Mouse (Mus musculus) bone marrow, adult 2 months (tissue): ENCODE data around the gene Crmp1. TPM values are rescaled to one million over a fixed set of nuclear protein-coding genes. Genes with fewer than 3 reads are reported as not detected.

ENCODE experiments used
- H3K27ac ChIP-seq: fragments of 200-500 bp; 2 replicates; pipeline ENCODE4 v1.5.1; 2012; ENCODE audit warnings: low read depth, mild to moderate bottlenecking, control low read depth, inconsistent platforms, low read length; ENCODE audit not compliant: control insufficient read depth, poor library complexity, insufficient read depth
- H3K4me1 ChIP-seq: fragments of 200-500 bp; 2 replicates; pipeline ENCODE4 v1.6.1; 2011; ENCODE audit warnings: low read length; ENCODE audit not compliant: control insufficient read depth, insufficient read depth
- H3K4me3 ChIP-seq: fragments of 200-500 bp; replicated peaks from 2 replicates; pipeline ENCODE3; 2011; ENCODE audit warnings: mild to moderate bottlenecking, low read depth, low read length, control low read depth; ENCODE audit not compliant: control insufficient read depth
- CTCF ChIP-seq: fragments of 200-500 bp; IDR thresholded peaks from 2 replicates; pipeline ENCODE4 v1.5.1; 2011; ENCODE audit warnings: low read length, control low read depth; ENCODE audit not compliant: control insufficient read depth, insufficient read depth
- POLR2A ChIP-seq: fragments of 200-500 bp; IDR thresholded peaks from 2 replicates; pipeline ENCODE4 v1.6.1; 2011; ENCODE audit warnings: low read depth, mild to moderate bottlenecking, control low read depth, low read length, borderline replicate concordance; ENCODE audit not compliant: control insufficient read depth
- WGBS: fragments of 180-500 bp; shearing (Covaris S2); methylation state at CpG from one replicate; pipeline ENCODE4 v1.1.7; 2018; 5-methylcytosine and 5-hydroxymethylcytosine counted together
- polyA plus RNA-seq: library from polyadenylated mRNA; stranded (reverse); fragments of >200 nt; gene quantifications from 2 replicates; pipeline ENCODE4 v1.2.4, GENCODE M21; 2011; ENCODE audit warnings: low replicate concordance; ENCODE audit not compliant: missing spikeins, insufficient read depth, insufficient read length

Crmp1 gene
- 2.8 TPM in 1 of 2 replicates, not detected in the other for polyA plus RNA-seq

GRCm38 (mm10) chr5:37241651-37242151 is at the start of gene Crmp1:
Gene Crmp1 (plus strand): TSS chr5:37241940.
- WGBS = 5% methylated on average over 55 of the region's 56 CpGs

GRCm38 (mm10) chr5:37196196-37196595 is 45.5 kb upstream of the Crmp1 start:
- 73% methylated on average over 8 of the region's 8 CpGs for WGBS
- H3K4me3 ChIP-seq = no peak overlapping the region
- TF ChIP-seq POLR2A = no peak
- no peak for TF ChIP-seq CTCF
- H3K4me1 ChIP-seq = no peaks in the 10 kb centered on the region
- H3K27ac ChIP-seq = no peak overlapping the region

More at GRCm38 (mm10) chr5:37241651-37242151, at the start of gene Crmp1:
- TF ChIP-seq CTCF (no peak), POLR2A (no peak)
- no peak within 1 kb of the TSS for H3K4me3 ChIP-seq
- H3K4me1 ChIP-seq = no peaks in the 10 kb centered on the region; the same call in 1 of the 2 replicates
- no peak within 1 kb of the TSS; the same call in 1 of the 2 replicates for H3K27ac ChIP-seq

DNA sequence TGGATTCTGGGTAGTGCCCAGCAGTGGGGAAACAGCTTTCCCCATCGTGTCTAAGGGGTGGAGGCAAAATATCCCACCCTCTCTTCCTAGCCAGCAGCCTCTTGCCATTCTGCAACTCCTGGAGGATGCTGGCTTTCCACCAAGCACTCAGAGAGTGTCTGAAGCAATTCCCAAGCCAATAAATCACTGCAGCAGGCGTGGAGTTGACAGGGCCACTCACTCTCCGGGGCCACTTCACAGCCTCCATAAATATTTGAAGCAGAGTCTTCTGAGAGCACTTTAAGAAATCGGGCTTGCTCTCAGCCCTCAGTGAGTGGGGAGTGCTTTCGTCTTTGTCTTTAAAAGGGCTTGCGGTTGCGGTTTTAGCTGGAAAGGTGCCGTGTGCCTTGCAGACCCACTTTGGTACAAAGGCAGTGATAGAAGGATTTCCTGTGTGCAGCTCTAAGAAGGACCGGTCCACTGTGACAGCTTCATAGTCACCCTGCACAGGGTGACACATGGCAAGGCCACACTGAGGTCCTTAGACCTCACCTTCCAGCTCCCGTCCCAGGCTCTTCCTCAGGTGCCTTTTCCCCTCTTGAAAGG is 45.0 kb upstream of the Crmp1 start:
- Histone ChIP-seq H3K27ac (no peak overlapping the region), H3K4me1 (no peaks in the 10 kb centered on the region), H3K4me3 (no peak overlapping the region)
- TF ChIP-seq CTCF (no peak), POLR2A (no peak)
- WGBS = 39% methylated on average over 10 of the region's 10 CpGs

DNA sequence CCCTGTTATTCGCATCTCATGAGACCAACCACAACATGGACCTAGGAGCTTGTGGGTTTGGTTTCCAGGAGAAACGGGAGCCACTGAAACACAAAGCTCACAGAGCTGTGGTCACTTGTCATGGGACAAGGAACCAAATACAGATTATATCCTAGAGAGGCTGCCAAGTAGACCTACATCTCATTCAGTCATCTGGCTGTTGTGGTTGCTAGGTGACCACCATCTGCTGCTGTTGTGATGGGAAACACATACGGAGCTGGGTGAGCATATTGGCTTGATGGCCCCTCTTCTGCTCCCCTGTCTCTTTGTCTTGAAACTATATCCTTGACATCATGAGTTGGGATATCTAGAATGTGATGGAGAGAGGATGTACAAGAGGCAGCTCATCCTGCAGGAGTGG is 44.3 kb upstream of the Crmp1 start:
- no peak overlapping the region for H3K27ac ChIP-seq
- H3K4me3 ChIP-seq = no peak overlapping the region
- 32% methylated on average over 3 of the region's 3 CpGs for WGBS
- no peaks in the 10 kb centered on the region for H3K4me1 ChIP-seq
- TF ChIP-seq CTCF (no peak), POLR2A (no peak)

DNA sequence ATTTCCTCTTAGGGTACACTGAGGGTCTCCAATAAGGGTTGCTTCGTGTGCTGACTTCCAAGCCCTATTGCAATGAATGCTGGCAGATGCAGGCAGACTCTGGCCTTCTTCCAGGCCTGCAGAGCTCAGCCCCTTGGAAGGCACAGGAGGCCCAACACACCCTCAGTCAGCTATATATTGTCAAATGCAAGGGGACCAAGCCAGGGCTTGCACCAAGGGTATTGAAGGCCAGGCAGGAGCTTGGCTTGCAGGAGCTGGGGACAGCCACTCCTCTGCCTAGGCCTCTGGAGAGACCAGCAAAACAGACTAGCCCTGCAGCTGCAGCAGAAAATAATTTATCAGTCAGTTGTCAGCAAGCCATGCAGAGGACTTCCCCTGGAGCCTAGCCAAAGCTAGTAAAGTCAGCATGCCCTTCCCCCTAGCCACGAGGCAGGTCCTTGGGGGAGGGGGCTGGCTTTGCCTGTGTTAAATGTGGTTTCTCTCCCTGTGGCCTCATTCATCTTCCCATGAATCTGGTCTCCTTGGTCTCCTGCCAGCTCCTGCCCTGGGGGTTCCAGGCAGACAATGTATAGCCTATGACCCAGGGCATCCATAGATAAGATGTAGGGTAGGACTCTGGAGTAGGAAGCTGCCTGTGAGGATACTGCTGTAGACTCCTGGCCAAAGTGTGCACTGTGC is 43.6 kb upstream of the Crmp1 start:
- 14% methylated on average over 2 of the region's 2 CpGs for WGBS

GRCm38 (mm10) chr5:37202285-37202684 is 39.5 kb upstream of the Crmp1 start:
- H3K4me1 ChIP-seq = no peaks in the 10 kb centered on the region
- H3K4me3 ChIP-seq = no peak overlapping the region
- 61% methylated on average over 1 of the region's 1 CpGs for WGBS
- no peak overlapping the region for H3K27ac ChIP-seq
- TF ChIP-seq POLR2A (no peak), CTCF (no peak)

More for the DNA sequence above, 43.6 kb upstream of the Crmp1 start:
- no peak for TF ChIP-seq POLR2A
- no peak for TF ChIP-seq CTCF
- Histone ChIP-seq H3K4me1 (no peaks in the 10 kb centered on the region), H3K27ac (no peak overlapping the region), H3K4me3 (no peak overlapping the region)

- Histone ChIP-seq H3K27ac (no peak overlapping the region), H3K4me1 (no peaks in the 10 kb centered on the region), H3K4me3 (no peak overlapping the region)
- 76% methylated on average over 7 of the region's 7 CpGs for WGBS
- TF ChIP-seq CTCF (no peak), POLR2A (no peak)
Measured at GRCm38 (mm10) chr5:37204886-37205285, 36.9 kb upstream of the Crmp1 start.

- H3K4me3 ChIP-seq = no peak overlapping the region
- TF ChIP-seq POLR2A = no peak
- no peak for TF ChIP-seq CTCF
- 67% methylated on average over 1 of the region's 1 CpGs for WGBS
- H3K27ac ChIP-seq = no peak overlapping the region
- H3K4me1 ChIP-seq = no peaks in the 10 kb centered on the region
Measured at GRCm38 (mm10) chr5:37205420-37205819, 36.3 kb upstream of the Crmp1 start.
